Mouse (Mus musculus) kidney, adult 2 months (tissue): ENCODE measurements around the gene Stt3b. TPM values are rescaled to one million over a fixed set of nuclear protein-coding genes. Genes with fewer than 3 reads are reported as not detected.
A peak's percentile ranks its signal among the peaks of the same experiment; 100 is the strongest.

Source experiments
- DNase-seq: peaks from one replicate; pipeline ENCODE4 v3.0.0; 2021
- H3K27ac ChIP-seq: fragments of 200-500 bp; 2 replicates; pipeline ENCODE4 v1.5.1; 2012; ENCODE audit warnings: low read depth, low read length, control low read depth, inconsistent platforms; ENCODE audit not compliant: insufficient read depth
- H3K27me3 ChIP-seq: fragments of 200-500 bp; replicated peaks from 2 replicates; pipeline ENCODE4 v1.6.1; 2012; ENCODE audit warnings: mild to moderate bottlenecking, moderate library complexity, low read length, inconsistent platforms; ENCODE audit not compliant: control insufficient read depth, insufficient read depth
- H3K36me3 ChIP-seq: fragments of 200-500 bp; 2 replicates; pipeline ENCODE4 v1.6.1; 2012; ENCODE audit warnings: mild to moderate bottlenecking, moderate library complexity, low read length, inconsistent platforms; ENCODE audit not compliant: control insufficient read depth, insufficient read depth
- H3K4me1 ChIP-seq: fragments of 200-500 bp; 2 replicates; pipeline ENCODE4 v1.6.1; 2011; ENCODE audit warnings: low read length; ENCODE audit not compliant: control insufficient read depth, insufficient read depth
- H3K4me3 ChIP-seq: fragments of 200-500 bp; 2 replicates; pipeline ENCODE4 v1.5.1; 2011; ENCODE audit warnings: mild to moderate bottlenecking, low read depth, low read length, control low read depth; ENCODE audit not compliant: insufficient read depth
- CTCF ChIP-seq: fragments of 200-500 bp; conservative IDR thresholded peaks from 2 replicates; pipeline ENCODE4 v1.5.1; 2011; ENCODE audit warnings: low read depth, mild to moderate bottlenecking, control low read depth, low read length, moderate library complexity, mixed read lengths; ENCODE audit not compliant: insufficient read depth, insufficient read length
- POLR2A ChIP-seq: fragments of 200-500 bp; IDR thresholded peaks from one replicate; pipeline ENCODE4 v1.6.1; 2011; ENCODE audit warnings: low read depth, low read length, control low read depth
- WGBS: fragments of 180-500 bp; shearing (Covaris S2); methylation state at CpG from one replicate; pipeline ENCODE4 v1.1.7; 2018; 5-methylcytosine and 5-hydroxymethylcytosine counted together
- polyA plus RNA-seq: library from polyadenylated mRNA; depleted of rRNA; stranded (reverse); fragments of >200 nt; gene quantifications from 2 replicates; pipeline ENCODE4 v1.2.3, GENCODE M21; 2012

Stt3b gene
- polyA plus RNA-seq, 1 experiment: 45.9 TPM

DNA sequence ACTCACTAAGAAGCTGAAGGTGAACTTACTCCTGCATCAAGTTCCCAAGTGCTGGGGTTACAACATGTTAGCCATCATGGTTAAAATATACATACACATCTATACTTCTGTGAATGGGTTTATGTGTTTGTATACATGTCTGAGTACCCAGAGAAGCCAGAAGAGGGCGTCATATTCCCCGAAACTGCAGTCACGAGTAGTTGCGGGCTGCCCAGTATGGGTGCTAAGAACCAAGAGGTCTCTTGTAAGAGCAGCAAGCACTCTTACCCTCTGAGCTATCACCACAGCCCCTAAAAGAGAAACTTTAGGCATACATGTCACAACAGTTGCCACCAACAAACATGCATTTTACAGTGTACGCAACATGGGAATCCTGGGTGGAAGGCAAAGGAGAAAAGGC, 70.4 kb downstream of the Stt3b start:
- TF ChIP-seq CTCF (no peak), POLR2A (no peak)
- peaks cover 11% of the 10 kb centered on the region for H3K4me1 ChIP-seq
- no peak for DNase-seq
- H3K27ac ChIP-seq: no peak overlapping the region
- no peak overlapping the region for H3K4me3 ChIP-seq
- H3K36me3 ChIP-seq: peaks cover 1% of the 10 kb centered on the region; the same call in 1 of the 2 replicates
- 100% methylated on average over 5 of the region's 5 CpGs for whole genome bisulfite sequencing
- no peaks in the 10 kb centered on the region for H3K27me3 ChIP-seq

- H3K27ac ChIP-seq: no peak overlapping the region
- no peaks in the 10 kb centered on the region for H3K27me3 ChIP-seq
- H3K4me1 ChIP-seq: peaks cover 11% of the 10 kb centered on the region
- DNase-seq: no peak
- H3K36me3 ChIP-seq: no peaks in the 10 kb centered on the region; the same call in 1 of the 2 replicates
- TF ChIP-seq CTCF (no peak), POLR2A (no peak)
- H3K4me3 ChIP-seq: no peak overlapping the region
These were observed 72.3 kb downstream of the Stt3b start for GRCm38 (mm10) chr9:115237943-115238342.

- no peaks in the 10 kb centered on the region for H3K36me3 ChIP-seq
- DNase-seq: peak; percentile 82
- H3K27ac ChIP-seq: peak overlapping the region; percentile 69
- TF ChIP-seq POLR2A (no peak), CTCF (no peak)
- no peak overlapping the region for H3K4me3 ChIP-seq
- 43% methylated on average over 8 of the region's 8 CpGs for WGBS
- no peaks in the 10 kb centered on the region for H3K27me3 ChIP-seq
- peaks cover 11% of the 10 kb centered on the region for H3K4me1 ChIP-seq
These were observed 73.8 kb downstream of the Stt3b start for GRCm38 (mm10) chr9:115236352-115236841.

DNA sequence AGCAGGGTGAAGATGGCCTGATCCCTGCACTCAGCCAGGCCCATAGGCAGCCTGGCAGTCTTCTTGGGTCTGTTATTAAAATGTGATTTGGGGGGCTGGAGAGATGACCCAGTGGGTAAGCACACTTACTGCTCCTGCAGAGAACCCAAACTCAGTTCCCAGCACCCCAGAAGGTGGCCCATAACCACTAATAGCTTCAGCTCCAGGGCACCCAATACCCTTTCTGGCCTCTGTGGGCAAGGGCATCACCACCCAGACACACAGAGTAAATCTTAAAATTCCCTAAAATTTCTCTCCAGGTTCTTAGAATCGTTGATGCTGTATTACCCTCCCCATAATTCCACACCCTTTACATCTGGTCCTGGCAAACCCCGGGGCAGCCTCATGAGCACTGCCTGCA, 75.7 kb downstream of the Stt3b start:
- Histone ChIP-seq H3K36me3 (no peaks in the 10 kb centered on the region), H3K4me3 (no peak overlapping the region), H3K27me3 (no peaks in the 10 kb centered on the region), H3K4me1 (peaks cover 11% of the 10 kb centered on the region), H3K27ac (no peak overlapping the region)
- WGBS: 88% methylated on average over 2 of the region's 2 CpGs
- DNase-seq: no peak
- no peak for TF ChIP-seq CTCF
- no peak for TF ChIP-seq POLR2A

- WGBS: 95% methylated on average over 5 of the region's 5 CpGs
- Histone ChIP-seq H3K36me3 (no peaks in the 10 kb centered on the region), H3K27ac (no peak overlapping the region), H3K27me3 (no peaks in the 10 kb centered on the region), H3K4me1 (peaks cover 11% of the 10 kb centered on the region), H3K4me3 (no peak overlapping the region)
- no peak for TF ChIP-seq CTCF
- no peak for DNase-seq
These were observed 76.5 kb downstream of the Stt3b start for GRCm38 (mm10) chr9:115233721-115234120.

- TF ChIP-seq POLR2A (no peak), CTCF (no peak)
- Histone ChIP-seq H3K36me3 (no peaks in the 10 kb centered on the region), H3K4me1 (peaks cover 6% of the 10 kb centered on the region), H3K27ac (no peak overlapping the region), H3K4me3 (no peak overlapping the region), H3K27me3 (no peaks in the 10 kb centered on the region)
- WGBS: 74% methylated on average over 3 of the region's 3 CpGs
- no peak for DNase-seq
These were observed 78.7 kb downstream of the Stt3b start for GRCm38 (mm10) chr9:115231476-115231875.

DNA sequence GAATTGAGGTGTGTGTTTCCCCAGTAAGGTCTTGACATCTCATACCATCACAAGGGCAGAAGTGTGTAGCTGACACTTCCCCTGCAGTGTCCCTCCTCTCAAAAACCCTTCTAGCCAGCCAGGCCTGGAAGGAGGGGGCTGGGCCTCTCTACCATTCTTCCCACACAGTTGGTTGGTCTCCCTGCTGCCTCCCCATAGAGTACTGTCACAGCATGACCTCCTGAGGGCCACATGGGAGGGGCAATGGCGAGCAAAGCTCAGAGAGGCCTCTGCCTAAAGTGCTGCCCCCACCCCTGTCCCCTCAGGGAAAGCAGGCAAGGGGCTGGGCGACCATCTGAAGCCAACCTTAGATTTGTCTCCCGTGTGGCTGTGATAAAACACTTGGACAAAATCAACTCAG, 80.1 kb downstream of the Stt3b start:
- H3K4me1 ChIP-seq: no peaks in the 10 kb centered on the region
- H3K27ac ChIP-seq: no peak overlapping the region
- H3K4me3 ChIP-seq: no peak overlapping the region
- DNase-seq: no peak
- WGBS: 72% methylated on average over 3 of the region's 3 CpGs
- no peaks in the 10 kb centered on the region for H3K27me3 ChIP-seq
- no peak for TF ChIP-seq POLR2A
- TF ChIP-seq CTCF: no peak
- no peaks in the 10 kb centered on the region for H3K36me3 ChIP-seq

DNA sequence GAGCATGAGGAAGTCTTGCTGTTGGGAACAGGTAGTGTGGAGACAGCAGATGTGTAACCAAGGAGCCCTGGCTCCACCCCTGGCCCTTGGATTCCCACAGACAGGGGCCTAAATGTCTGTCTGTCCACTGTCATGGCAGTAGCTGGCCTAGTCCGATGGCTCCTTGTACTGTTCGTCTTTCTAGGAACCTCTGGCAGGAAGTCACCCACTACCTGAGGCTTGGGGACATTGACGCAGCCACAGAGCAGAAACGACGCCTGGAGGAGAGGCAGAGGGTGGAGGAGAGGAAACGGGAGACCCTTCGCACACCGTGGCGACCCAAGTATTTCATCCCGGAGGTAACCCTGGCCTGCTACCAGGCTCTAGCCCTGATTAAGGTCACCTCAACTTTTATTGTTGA, 80.5 kb downstream of the Stt3b start:
- Histone ChIP-seq H3K4me3 (no peak overlapping the region), H3K27me3 (no peaks in the 10 kb centered on the region), H3K36me3 (no peaks in the 10 kb centered on the region), H3K27ac (no peak overlapping the region), H3K4me1 (no peaks in the 10 kb centered on the region)
- 83% methylated on average over 10 of the region's 10 CpGs for WGBS
- no peak for DNase-seq
- no peak for TF ChIP-seq POLR2A
- no peak for TF ChIP-seq CTCF
